Mouse (Mus musculus) left cerebral cortex, adult 8-10 months (tissue): ENCODE data around the gene Ifnk. TPM values are rescaled to one million over a fixed set of nuclear protein-coding genes. Genes with fewer than 3 reads are reported as not detected.

Experiments used
- DNase-seq, 2 experiments: peaks; one replicate each; pipeline ENCODE4 v3.0.0; 2022; ENCODE audit warnings: low spot score in 2 of 2
- total RNA-seq, 4 experiments: library from RNA; stranded (reverse); gene quantifications; 2 replicates each; pipeline ENCODE4 v1.2.4; 2022

Gene Ifnk
- total RNA-seq, 4 experiments from 2014 or later: not detected

DNA sequence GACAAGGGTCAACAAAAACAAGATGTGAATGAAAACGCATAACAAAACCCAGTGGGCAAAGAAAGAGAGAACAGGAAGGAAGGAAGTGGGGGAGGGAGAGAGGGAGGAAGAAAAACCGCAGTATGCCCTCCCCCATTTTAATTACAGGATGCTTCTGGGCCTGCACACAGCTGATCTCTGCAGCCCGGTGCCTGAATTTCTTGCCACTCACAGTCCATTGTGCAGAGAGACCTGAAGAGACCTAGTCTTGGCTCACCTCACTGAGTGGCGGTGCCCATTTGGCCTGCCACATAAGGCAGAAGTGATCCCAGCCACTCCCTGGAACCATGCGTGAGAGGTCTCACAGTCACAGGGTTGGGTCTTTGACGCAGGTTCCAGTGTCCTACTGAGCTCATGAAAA is 13.8 kb upstream of the Ifnk start:
- no peak for DNase-seq

DNA sequence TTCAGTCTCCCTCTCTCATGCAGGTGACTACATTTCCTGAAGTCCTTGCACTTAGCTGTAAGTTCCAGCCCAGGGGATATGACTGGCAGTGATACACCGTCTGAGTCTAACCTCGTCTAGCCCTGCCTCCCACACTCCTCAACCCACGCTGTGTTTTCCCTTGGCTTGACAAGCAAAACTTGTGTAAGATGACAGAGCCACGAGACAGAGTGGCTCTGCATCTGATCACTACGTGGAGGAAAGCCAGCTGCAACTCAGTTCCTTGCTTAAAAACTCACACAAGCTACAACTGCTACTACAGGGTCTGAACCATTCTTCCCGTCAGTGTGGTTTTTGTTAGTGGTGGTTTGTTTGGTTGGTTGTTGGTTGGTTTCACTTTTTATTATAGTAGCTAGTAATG is 11.5 kb upstream of the Ifnk start:
- no peak for DNase-seq

GRCm38 (mm10) chr4:35143472-35144102 is 8.3 kb upstream of the Ifnk start:
- no peak for DNase-seq

GRCm38 (mm10) chr4:35145726-35146125 is 6.1 kb upstream of the Ifnk start:
- DNase-seq: no peak

DNA sequence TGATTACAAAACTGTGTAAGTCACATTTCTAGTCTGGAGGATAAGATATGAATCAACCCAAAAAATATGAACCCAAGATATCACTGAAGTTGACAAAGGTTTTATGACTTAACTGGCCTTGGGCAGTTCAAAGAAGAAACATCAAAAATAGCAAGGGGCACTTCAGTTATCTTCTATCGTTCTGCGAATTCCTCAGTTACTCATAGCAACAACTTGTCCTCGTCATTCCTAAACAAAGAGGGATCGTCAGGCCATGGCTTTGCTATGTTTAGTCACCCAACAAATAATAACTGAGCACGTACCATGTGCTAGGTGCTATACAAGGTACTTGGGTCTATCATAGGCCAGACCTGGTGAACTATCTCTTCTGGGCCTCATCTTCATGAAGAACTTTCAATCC is 5.3 kb upstream of the Ifnk start:
- no peak for DNase-seq

- DNase-seq: no peak
Observed at GRCm38 (mm10) chr4:35148326-35148725, 3.5 kb upstream of the Ifnk start.

DNA sequence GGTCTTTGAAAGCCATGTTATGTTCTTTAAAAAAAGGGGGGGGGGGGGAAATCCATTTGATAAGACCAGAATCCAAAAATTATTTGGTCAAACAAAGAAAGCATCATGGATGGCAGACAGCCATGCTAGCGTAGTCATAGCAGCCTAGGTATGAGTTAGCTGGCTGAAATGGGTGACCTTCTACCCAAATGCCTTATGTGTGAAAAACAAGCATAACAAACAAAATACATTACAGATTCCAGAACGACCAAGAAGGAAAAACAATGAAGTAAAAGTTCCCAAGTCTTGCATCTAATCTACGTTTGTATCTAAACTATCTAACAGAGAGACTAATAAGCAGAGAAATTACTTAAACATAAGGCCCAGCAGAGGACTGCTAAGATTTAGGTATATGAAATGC is 1.1 kb upstream of the Ifnk start:
- DNase-seq: no peak

DNA sequence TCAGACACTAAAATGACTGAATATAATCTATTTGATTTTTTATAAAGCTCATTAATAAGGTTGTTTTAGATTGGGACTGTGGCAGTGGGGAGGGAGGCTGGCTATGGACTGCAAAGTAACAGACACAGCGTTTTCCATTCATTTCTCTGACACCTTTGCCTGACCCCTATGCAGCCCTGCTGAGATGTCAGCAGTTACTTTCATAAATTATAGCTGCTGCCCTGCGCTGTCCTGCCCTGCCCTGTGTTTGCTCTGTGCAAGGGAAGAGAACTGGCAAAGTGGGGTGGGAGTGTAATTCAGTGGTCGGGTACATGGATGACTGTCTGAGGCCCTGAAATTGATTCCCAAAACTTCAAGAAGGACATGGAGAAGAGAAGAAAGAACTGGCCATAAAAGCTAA is 2.2 kb downstream of the Ifnk start:
- no peak for DNase-seq

DNA sequence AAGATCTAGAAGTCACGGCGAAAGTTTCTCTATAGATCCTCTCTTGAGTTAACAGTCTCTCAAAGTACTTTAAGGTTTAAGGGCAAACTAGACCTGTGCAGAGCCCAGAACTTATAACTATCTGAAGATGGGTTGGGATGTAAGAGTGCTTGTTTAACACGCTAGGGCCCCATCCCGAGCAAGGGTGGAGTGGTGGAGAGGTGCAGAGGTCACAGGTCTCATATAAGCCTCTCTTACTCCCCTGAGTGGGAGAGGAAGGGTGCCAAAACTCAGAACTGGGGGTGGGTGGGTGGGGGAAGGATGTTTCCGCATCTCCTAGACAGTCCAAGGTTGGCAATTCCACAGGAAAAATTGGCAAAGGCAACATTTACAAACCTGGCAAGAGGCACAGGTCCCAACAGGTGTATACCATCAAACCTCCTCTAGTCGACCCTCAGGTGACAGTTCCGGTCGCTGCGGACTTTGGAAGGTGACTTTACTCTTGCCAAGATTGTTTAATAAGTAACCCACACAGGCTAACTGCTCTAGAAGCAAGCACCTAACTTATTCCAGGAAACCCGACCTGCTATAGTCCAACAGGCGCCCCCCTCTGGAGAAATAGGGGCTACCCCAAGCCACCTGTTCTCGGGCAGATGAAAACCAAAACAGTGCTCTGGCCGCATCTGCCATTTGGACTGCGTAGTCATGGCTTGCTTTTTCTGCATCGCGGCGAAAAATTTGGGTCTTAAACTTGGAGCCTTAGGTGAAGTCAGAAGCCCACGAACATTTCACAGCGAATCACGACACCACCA is 3.5 kb downstream of the Ifnk start:
- DNase-seq: no peak

GRCm38 (mm10) chr4:35156149-35156611 is 4.3 kb downstream of the Ifnk start:
- DNase-seq: no peak

- peak; percentile 59 to 72 for DNase-seq
Observed at GRCm38 (mm10) chr4:35156751-35157611, 5.1 kb downstream of the Ifnk start, which contains the start of gene Mob3b. Gene Mob3b, minus strand, starts transcription at chr4:35157484.

GRCm38 (mm10) chr4:35157815-35158214 is 6.0 kb downstream of the Ifnk start:
- no peak for DNase-seq

GRCm38 (mm10) chr4:35165275-35165674 is 13.4 kb downstream of the Ifnk start:
- DNase-seq: no peak

GRCm38 (mm10) chr4:35165947-35166346 is 14.1 kb downstream of the Ifnk start:
- no peak for DNase-seq

- DNase-seq: peak in 1 of 2 experiments; percentile 22
Observed at GRCm38 (mm10) chr4:35167855-35168254, 16.0 kb downstream of the Ifnk start.

GRCm38 (mm10) chr4:35169571-35170125 is 17.8 kb downstream of the Ifnk start:
- no peak for DNase-seq

- no peak for DNase-seq
Observed at GRCm38 (mm10) chr4:35172471-35172870, 20.6 kb downstream of the Ifnk start.

DNA sequence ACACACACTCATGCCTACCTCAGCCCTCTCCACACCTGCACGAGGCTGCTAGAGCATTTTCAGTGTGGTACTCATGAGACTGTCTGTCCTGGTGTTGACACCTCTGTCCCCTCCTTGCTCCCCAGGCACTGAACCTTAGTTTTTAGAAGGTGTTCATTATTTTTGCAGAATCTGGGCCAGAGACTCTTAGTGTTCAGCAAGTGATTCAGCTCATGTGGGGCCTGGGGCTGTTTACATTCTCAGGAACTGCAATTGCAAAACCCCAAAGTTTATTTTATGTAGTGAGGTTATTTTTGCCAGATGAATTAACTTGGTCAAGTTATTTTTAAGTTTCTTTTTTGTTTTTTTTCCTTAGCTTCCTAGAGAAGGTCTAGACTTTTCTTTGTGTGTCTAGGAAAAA is 21.7 kb downstream of the Ifnk start:
- DNase-seq: no peak

DNA sequence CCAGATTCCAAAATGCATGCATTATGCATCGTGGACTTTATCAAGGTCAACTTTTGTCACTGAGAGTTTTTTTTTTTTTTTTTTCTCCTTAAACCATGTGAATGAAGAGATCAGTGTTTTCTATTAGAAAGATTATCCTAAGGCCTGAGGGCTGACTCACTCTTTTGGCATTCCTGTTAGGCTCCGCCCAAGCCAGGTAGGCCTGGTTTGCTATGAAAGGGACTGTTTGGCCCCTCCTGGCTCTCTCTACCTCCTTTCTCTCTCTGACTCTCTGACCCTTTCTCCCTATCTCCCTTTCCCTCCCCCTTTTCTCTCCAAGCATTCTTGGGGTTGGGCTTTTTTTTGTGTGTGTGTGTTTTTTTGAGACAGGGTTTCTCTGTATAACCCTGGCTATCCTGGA is 23.7 kb downstream of the Ifnk start:
- no peak for DNase-seq

DNA sequence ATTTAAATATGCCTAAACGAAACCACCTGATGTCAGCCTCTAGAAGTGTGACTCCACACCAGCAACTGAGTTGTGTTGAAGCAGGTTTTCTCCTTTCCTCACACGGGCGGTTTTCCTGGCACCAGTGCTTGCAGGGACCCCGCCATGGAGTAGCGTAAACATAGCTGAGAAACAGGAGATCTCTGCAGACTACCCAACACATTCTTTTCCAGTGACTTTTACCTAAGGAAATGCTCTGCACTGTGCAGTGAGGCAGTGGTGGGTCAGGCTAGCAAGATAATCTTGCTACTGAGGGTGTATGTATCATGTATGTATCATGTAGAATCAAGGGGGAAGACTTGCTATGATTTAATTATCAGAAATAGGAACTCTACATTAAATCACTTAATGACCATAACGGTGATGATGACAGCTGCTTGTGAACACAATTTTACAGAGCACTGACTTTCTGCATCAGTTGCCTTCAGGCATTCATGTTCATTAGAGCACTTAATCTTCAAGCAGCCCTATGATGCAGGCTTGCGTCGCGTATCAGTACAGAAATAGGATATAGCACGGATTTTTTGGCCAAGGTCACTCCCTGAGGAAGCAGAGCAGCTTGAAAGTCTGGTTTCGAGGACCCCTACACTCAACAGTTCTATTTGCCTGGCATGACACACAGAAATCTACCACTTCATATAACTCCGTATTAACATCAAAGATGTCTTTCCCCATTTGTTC is 26.2 kb downstream of the Ifnk start:
- DNase-seq: no peak
